Mouse (Mus musculus) ovary, postnatal 10 days (tissue): ENCODE results near the gene Nkain2.

Experiments
- DNase-seq: peaks from one replicate; pipeline ENCODE4 v3.0.0; 2022; ENCODE audit warnings: low spot score

Gene Nkain2

DNA sequence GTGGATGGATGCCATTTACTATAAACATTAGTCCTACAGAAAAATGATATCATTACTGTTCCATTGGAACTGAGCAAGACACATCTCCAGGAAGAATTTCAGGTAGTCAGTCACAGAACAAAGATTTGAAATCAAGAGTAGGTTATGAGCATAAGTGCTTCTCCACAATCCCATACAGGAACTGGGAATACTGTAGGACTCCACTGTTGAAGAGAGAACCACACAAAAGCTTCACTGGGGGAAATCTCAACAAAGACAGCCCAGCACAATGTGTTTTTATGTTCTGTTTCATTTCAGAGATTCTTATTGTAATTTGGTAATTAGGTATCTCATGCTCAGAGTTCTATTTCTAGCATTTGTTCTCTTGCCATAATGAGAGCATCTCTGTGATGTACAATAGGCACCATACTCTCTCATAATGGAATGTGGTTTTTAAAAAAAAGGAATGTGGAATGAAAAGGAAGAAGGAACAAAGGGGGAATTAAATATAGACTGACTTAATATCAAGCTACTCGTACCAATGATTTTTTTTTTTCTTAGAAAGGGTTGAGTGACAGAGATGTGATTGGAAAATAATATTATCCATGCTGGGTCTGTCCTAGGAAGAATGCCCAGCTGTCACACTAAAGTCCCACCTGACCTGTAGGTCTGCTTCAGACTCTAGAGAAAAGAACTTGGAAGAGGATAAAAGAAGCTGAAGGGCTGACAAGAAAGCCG is 313.5 kb downstream of the Nkain2 start:
- DNase-seq, result no peak

GRCm38 (mm10) chr10:32557673-32558072 is 332.6 kb downstream of the Nkain2 start:
- DNase-seq, result no peak

GRCm38 (mm10) chr10:32536057-32536456 is 354.2 kb downstream of the Nkain2 start:
- DNase-seq, result no peak

GRCm38 (mm10) chr10:32510821-32511220 is 379.4 kb downstream of the Nkain2 start:
- DNase-seq, result no peak

DNA sequence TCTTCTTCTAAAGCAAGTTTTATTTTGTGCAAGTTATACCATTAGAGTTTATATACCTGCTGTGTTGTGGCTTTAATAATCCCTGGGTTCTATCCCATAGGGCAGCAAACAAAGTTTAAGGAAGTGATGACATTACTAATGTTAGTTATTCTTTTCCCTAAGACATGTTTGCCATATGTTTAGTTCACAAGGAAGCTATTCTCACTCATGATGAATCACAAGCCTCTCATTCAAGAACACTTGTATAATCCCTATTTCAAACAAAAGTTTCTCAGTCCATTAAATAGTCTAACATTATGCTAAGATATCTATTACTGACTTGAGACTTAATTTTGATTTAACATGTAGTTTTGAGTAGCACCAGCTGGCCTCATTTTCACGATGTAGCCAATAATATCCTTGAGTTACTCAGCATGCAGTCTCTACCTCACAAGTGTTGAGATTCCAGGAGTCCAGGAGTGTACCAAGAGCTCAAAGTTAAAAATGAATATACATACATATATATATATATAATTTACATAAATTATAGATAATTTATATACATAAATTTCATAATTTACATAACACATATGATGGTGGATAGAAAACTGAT is 395.6 kb downstream of the Nkain2 start:
- DNase-seq, result no peak

GRCm38 (mm10) chr10:32493600-32493999 is 396.7 kb downstream of the Nkain2 start:
- no peak for DNase-seq

- no peak for DNase-seq
Measured at GRCm38 (mm10) chr10:32462726-32463125, 427.5 kb downstream of the Nkain2 start.

- no peak for DNase-seq
Measured at GRCm38 (mm10) chr10:32439932-32440519, 450.2 kb downstream of the Nkain2 start.

DNA sequence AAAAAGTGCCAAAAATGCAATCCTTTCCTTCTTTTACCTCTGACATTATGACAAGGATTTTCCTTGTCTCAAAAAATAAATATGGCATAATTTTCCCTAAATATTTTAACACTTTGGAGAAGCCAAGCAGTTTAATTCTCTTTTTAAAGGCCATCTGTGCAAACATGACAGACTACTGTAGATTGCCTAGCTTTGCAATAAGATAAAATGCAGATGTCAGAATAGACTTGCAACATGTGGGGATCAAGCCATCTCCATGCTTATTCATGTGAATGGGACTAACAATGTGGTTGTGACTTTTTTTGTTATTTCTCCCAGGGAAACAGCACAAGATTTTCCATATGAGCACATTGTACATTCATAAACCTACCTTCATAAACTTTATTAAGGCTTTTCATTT is 476.0 kb downstream of the Nkain2 start:
- DNase-seq, result no peak

GRCm38 (mm10) chr10:32411331-32411730 is 478.9 kb downstream of the Nkain2 start:
- no peak for DNase-seq

DNA sequence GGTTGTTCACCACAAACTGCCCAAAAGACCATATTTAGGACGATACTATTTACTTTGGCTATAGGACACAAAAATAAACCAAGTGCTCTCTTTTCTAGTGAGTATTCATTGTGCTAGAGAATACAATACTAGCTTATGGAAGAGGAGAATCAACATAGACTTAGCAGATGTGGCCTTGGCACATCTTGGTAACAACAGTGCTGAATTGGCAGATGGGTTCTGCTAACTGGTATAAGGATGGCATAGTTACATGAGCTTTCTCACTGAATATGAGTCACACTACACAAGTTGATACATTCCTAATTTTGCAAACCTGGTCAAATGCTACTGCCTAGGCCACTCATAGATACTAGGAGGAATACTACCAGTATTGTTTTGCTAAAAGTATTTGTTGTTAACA is 489.3 kb downstream of the Nkain2 start:
- DNase-seq, result no peak

DNA sequence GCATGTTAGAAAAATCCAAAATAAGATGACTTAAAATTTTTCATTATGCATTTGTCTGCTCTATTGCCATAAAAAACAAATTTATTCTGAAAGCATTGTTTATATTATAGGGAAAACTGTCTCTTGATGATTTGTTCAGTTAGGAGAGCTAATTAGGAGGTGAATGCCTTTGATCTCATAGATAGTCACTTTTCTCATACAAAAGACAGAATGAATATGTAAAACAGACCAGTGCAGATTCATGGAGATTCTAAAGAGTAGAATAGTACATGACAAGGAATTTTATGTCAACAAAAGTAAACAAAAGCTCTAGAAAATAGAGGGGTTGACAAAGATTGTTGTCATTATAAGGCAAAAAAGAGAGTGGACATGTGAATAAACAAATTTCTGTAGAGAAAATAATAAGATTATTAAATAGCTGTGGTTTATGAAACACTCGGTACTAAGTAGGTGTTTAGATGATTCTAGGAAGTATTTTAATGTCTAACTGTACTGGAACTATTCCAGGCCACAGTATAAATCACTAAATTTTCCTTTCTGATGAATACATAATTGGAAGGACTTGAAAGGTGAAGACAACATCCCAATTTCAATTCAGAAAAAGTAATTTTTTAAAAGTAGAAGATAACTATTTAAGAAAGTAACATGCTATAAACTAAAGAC is 496.3 kb downstream of the Nkain2 start:
- DNase-seq, result no peak

DNA sequence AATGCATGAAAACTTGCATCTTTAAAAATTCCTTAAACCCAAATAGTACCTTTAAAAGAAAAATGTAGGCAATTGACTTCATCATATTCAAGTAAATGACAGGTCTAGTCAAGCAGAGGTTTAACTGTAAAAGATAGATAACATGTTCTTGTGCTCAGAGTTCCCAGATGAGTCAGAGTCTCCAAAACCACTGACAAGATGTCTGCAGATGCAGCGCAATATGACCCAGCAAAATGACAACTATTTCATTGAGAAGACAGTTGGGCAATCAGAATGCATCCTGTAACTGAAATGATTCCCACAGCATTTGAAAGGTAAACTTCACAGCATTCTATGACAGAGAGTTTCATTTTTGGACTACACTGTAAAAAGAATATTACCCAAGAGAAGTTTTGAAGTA is 496.9 kb downstream of the Nkain2 start:
- no peak for DNase-seq

DNA sequence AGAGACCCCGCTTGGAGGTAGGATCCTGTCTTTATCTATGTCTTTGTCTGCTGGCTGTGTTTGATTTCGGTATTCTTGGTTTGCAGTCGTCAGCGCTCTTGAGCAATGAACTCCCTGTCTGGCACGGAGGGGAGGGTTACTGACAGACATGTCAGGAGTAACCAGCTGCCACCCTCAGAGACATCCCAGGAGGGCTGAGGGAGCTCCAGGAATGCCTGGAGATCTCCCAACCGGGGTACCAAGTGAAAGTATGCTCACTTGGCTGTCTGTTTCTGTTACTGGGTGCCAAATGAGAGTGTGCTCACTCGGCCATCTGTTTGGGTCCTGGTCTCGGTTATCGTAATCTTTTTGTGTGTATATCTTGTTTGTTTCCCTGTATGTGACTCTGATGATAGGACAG is 577.5 kb downstream of the Nkain2 start:
- no peak for DNase-seq

DNA sequence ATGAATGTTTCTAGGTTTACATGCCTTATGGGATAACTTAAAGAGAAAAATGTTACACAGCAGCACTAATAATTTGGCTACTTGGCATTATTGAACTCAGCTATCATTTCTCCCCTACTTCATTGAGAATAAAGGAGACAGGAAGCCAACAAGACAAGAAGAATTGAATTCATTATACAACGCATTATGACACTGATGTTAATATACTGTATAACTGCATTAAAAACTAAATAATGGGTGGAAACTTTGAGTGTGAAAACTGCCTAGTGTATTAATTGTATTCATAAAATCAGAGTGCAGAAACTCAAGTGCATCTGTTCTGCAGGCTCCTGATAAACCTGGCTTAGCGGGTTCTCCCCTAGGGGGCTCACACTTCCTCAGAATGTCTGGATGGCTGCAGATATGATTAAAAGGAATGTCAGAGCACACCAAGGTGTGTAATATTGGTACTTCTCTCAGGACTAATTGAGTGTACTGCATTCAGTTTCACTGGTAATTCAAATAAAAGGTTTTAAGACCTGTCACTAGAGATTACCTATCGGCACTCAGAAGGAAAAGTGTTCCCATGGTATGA is 589.2 kb downstream of the Nkain2 start:
- no peak for DNase-seq

GRCm38 (mm10) chr10:32290487-32290886 is 599.8 kb downstream of the Nkain2 start:
- no peak for DNase-seq

DNA sequence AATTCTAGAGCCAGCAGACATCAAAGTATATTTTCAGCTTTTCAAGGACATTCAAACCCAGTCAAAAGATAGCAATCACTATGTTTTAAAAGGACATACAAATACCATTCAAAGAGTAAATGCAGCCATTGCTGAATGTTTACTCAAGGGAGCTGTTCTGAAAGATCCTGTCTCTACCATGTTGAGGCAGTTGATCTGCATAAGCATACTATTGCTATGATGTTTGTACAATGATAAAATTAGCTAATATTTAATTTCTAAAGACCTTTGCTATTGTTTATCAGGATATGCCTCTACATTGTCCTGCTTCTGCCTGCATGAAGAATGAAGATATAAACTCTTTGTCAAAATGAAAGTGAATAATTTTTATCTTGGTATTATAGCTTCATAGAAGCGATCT is 606.6 kb downstream of the Nkain2 start:
- DNase-seq, result no peak

DNA sequence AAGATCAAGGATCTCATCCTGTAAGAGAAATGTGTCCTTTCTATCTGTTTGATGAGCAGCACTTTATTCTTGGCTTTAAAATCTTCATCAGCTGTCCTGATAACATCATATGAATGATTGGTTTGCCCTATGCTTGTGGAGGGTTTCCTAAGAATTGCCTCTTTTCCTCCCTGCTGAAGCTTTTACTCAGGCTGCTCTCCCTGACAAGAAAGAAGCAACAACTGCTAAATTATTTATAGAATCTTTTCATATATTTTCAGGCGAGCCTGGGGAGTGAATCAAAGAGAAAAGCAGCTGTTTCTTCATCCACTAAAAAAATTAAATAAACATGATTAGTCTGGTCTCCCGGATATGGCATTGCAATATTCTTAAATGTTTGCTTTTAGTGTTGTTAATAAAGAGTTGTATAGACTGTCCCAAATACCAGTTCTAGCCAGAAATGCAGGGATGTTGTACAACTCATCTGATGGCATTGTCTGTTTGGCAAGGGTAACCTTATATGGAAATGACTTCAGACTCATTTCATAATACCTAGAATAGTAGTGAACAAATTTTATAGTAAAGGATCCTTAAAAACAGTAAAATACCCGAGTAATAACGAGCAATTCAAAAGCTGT is 646.9 kb downstream of the Nkain2 start:
- DNase-seq, result no peak

- DNase-seq, result no peak
Measured at GRCm38 (mm10) chr10:32241168-32241567, 649.1 kb downstream of the Nkain2 start.

DNA sequence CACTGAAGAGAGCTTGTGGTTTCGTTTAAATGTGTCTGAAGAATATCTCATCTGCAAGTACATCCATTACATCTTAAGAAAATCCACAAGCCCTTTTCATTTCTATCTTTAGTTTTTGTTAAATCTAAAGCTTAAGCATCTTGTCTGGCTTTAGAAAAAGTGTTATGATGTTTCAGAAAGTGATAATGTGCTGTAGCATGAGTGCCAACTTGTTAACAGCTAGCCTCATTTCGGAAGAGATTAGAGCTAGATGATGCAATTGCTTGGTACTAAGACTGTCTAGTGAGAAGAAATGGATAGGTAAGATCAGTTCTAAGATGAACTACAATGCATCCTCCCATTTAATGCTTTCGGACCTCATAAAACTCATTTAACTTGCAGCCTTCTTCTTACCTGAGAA is 707.3 kb downstream of the Nkain2 start:
- no peak for DNase-seq

DNA sequence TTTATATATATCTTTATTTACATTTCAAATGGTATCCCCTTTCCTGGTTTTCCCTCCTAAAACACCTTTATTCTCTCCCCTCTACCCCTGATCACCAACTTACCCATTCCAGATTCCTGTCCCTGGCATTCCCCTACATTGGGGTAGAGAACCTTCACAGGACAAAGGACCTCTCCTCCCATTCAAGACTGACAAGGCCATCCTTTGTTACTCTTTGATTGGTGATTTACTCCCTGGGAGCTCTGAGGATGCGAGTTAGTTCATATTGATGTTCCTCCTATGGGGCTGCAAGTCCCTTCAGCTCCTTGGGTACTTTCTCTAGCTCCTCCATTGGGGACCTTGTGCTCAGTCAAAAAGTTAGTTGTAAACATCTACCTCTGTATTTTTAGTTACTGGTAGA is 798.9 kb downstream of the Nkain2 start:
- DNase-seq, result no peak

GRCm38 (mm10) chr10:32060396-32060795 is 829.9 kb downstream of the Nkain2 start:
- DNase-seq, result no peak
